Mouse (Mus musculus): Measurements from ENCODE around the gene Snrpd3. TPM values are rescaled to one million over a fixed set of nuclear protein-coding genes. Genes with fewer than 3 reads are reported as not detected.

The Snrpd3 gene
- polyA plus RNA-seq, 1 experiment: 7.4 TPM

DNA sequence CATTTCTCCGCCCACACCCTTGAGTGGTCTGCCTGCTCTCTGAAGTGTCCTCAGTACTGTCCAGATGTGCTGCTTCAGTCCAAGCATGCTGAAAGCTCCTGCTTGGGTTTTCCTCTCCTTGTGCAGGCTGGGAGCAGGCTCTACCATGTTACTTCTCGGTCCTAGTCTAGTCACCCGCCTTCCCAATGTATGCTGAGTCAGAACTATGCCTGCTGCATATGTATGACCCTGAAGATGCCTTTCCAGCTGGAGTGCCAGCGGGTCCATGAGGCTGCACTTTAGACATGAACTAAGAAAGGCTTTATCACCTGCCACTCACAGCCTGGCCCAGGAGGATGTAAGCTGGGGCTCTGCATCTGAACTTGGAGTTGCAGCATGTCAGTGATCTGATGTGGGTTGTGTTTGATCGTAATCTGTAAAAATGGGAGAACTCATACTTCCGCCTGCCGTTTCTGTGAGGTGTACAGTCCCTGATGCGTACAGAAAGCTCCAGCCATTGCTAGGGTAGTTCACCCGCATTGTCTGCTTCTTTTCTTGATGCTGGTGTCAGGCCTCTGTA lies 14.3 kb downstream of the Snrpd3 start:
- Histone ChIP-seq H3K27me3 (ENCODE audit: control insufficient read depth, insufficient read depth, low read length) (no peaks in the 10 kb centered on the region), H3K27ac (ENCODE audit: insufficient read depth, low read depth, low read length) (no peak overlapping the region), H3K4me1 (ENCODE audit: control insufficient read depth, insufficient read depth, insufficient read length, low read length) (no peaks in the 10 kb centered on the region), H3K36me3 (ENCODE audit: control insufficient read depth, insufficient read depth, low read length) (peaks cover 20% of the 10 kb centered on the region), H3K4me3 (ENCODE audit: low read depth, low read length) (no peak overlapping the region)
- no peak for TF ChIP-seq POLR2A (IDR thresholded peaks at IDR 0.05; ENCODE audit: low read depth, low read length)
- no peak for TF ChIP-seq CTCF (IDR thresholded peaks at IDR 0.05; ENCODE audit: extremely low read depth, insufficient read length, insufficient replicate concordance, low read depth, low read length)
- WGBS: 87% methylated on average over 9 of the region's 9 CpGs

DNA sequence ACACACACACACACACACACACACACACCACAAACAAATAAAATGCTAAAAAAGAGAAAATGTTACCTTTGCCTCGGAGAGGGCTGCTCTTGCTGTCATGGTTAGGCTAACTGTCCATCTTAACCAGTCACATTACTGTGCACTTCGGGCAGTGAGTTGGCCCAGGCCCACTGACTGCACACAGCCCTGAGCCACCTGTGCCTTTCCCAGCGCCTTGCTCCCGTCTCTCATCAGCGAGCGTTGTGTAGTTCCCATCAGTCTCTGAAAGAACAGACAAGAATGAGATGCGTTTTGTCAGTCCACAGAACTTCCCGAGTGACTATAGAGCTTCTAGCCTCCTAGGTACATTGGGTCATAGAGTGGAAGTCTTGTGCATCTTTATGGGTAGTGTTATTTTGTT lies 16.9 kb downstream of the Snrpd3 start:
- no peak overlapping the region for H3K4me3 ChIP-seq (ENCODE audit: low read depth, low read length)
- TF ChIP-seq CTCF (IDR thresholded peaks at IDR 0.05; ENCODE audit: extremely low read depth, insufficient read length, insufficient replicate concordance, low read depth, low read length) (no peak), POLR2A (IDR thresholded peaks at IDR 0.05; ENCODE audit: low read depth, low read length) (no peak)
- peaks cover 20% of the 10 kb centered on the region for H3K36me3 ChIP-seq (ENCODE audit: control insufficient read depth, insufficient read depth, low read length)
- H3K27me3 ChIP-seq (ENCODE audit: control insufficient read depth, insufficient read depth, low read length): no peaks in the 10 kb centered on the region
- no peaks in the 10 kb centered on the region for H3K4me1 ChIP-seq (ENCODE audit: control insufficient read depth, insufficient read depth, insufficient read length, low read length)
- 89% methylated on average over 8 of the region's 8 CpGs for WGBS
- H3K27ac ChIP-seq (ENCODE audit: insufficient read depth, low read depth, low read length): no peak overlapping the region

DNA sequence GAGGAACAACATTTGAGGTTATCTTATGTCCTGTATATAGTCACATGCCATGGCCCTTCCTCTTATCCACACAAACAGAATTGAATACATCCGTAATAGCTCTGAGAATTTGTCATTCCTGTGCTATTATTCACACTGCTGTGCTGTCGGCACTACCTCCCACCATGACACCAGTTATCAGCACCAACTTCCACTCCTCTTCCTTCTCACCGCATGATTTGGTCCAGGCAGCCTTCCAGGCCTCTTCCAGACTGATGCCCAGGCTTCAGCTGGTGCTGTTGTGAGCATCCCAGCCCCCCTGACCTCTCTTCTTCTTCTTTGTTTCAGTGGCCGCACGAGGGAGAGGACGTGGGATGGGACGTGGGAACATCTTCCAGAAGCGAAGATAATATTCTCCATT lies 17.6 kb downstream of the Snrpd3 start:
- Histone ChIP-seq H3K27ac (ENCODE audit: insufficient read depth, low read depth, low read length) (no peak overlapping the region), H3K4me1 (ENCODE audit: control insufficient read depth, insufficient read depth, insufficient read length, low read length) (no peaks in the 10 kb centered on the region), H3K27me3 (ENCODE audit: control insufficient read depth, insufficient read depth, low read length) (no peaks in the 10 kb centered on the region), H3K4me3 (ENCODE audit: low read depth, low read length) (no peak overlapping the region), H3K36me3 (ENCODE audit: control insufficient read depth, insufficient read depth, low read length) (peaks cover 18% of the 10 kb centered on the region)
- 82% methylated on average over 8 of the region's 8 CpGs for WGBS
- TF ChIP-seq CTCF (IDR thresholded peaks at IDR 0.05; ENCODE audit: extremely low read depth, insufficient read length, insufficient replicate concordance, low read depth, low read length) (no peak), POLR2A (IDR thresholded peaks at IDR 0.05; ENCODE audit: low read depth, low read length) (no peak)

DNA sequence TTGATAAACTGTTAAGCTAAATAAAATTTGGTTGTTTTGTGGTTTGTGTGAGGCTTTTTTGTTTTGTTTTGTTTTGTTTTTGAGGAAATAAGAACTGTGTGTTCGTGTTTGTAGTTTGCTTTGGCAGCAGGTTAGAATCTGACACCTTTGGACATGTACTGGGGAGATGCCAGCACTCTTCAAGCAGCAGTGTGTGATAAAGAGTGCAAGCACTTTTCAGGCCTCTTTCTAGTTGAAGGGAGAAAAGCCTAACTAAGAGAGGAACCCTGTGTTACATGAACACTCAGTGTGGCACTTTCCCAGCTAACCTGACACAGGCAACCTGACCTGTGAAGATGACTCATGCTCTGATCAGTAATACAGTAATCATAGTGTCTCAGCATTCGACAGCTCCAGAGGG lies 18.1 kb downstream of the Snrpd3 start:
- no peaks in the 10 kb centered on the region for H3K4me1 ChIP-seq (ENCODE audit: control insufficient read depth, insufficient read depth, insufficient read length, low read length)
- H3K27me3 ChIP-seq (ENCODE audit: control insufficient read depth, insufficient read depth, low read length): no peaks in the 10 kb centered on the region
- WGBS: 67% methylated on average over 2 of the region's 2 CpGs
- no peak overlapping the region for H3K27ac ChIP-seq (ENCODE audit: insufficient read depth, low read depth, low read length)
- H3K4me3 ChIP-seq (ENCODE audit: low read depth, low read length): no peak overlapping the region
- peaks cover 18% of the 10 kb centered on the region for H3K36me3 ChIP-seq (ENCODE audit: control insufficient read depth, insufficient read depth, low read length)
- TF ChIP-seq POLR2A (IDR thresholded peaks at IDR 0.05; ENCODE audit: low read depth, low read length): no peak
- TF ChIP-seq CTCF (IDR thresholded peaks at IDR 0.05; ENCODE audit: extremely low read depth, insufficient read length, insufficient replicate concordance, low read depth, low read length): no peak

DNA sequence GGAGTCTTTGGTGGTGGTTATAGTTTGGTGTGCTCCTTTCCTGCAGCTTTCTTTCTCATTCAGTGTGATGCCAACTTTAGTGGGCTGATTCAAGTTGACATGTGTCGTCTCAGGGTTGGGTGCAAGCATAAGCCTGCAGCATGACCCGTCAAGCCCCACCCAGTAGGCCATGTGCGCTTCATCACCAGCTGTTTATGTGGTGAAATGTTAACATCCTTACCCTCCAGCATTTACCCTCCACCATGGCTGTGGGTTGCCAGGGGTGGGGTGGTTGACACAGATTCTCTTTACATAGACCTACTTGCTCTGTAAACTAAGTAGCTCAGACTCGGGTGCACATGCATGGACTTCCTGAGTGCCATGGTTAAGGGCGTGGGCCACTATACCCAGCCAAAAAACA lies 18.8 kb downstream of the Snrpd3 start:
- Histone ChIP-seq H3K27me3 (ENCODE audit: control insufficient read depth, insufficient read depth, low read length) (no peaks in the 10 kb centered on the region), H3K4me1 (ENCODE audit: control insufficient read depth, insufficient read depth, insufficient read length, low read length) (no peaks in the 10 kb centered on the region), H3K36me3 (ENCODE audit: control insufficient read depth, insufficient read depth, low read length) (peaks cover 18% of the 10 kb centered on the region), H3K4me3 (ENCODE audit: low read depth, low read length) (no peak overlapping the region), H3K27ac (ENCODE audit: insufficient read depth, low read depth, low read length) (no peak overlapping the region)
- no peak for TF ChIP-seq CTCF (IDR thresholded peaks at IDR 0.05; ENCODE audit: extremely low read depth, insufficient read length, insufficient replicate concordance, low read depth, low read length)
- no peak for TF ChIP-seq POLR2A (IDR thresholded peaks at IDR 0.05; ENCODE audit: low read depth, low read length)
- 84% methylated on average over 5 of the region's 5 CpGs for WGBS

DNA sequence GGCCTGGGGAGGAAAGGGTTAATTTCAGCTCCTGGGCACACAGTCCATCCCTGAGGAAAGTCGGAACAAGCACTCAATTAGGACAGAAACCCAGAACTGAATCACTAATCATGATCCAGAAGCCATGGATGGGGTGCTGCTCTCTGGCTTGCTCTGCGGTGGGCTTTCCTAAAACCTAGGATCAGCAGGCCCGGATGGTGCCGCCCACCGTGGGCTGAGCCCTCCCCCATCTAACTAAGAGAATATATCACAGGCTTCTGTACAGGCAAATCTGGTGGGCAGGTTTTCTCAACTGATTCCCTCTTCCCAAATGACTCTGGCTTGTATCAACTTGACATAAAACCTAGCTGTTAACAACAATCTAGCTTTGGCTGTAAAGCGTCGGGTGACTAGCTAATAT lies 30.6 kb downstream of the Snrpd3 start:
- Histone ChIP-seq H3K36me3 (ENCODE audit: control insufficient read depth, insufficient read depth, low read length) (no peaks in the 10 kb centered on the region), H3K4me1 (ENCODE audit: control insufficient read depth, insufficient read depth, insufficient read length, low read length) (peaks cover 7% of the 10 kb centered on the region), H3K27me3 (ENCODE audit: control insufficient read depth, insufficient read depth, low read length) (no peaks in the 10 kb centered on the region), H3K4me3 (ENCODE audit: low read depth, low read length) (no peak overlapping the region), H3K27ac (ENCODE audit: insufficient read depth, low read depth, low read length) (peak overlapping the region; percentile 42)
- 40% methylated on average over 7 of the region's 7 CpGs for WGBS
- TF ChIP-seq POLR2A (IDR thresholded peaks at IDR 0.05; ENCODE audit: low read depth, low read length) (no peak), CTCF (IDR thresholded peaks at IDR 0.05; ENCODE audit: extremely low read depth, insufficient read length, insufficient replicate concordance, low read depth, low read length) (no peak)

DNA sequence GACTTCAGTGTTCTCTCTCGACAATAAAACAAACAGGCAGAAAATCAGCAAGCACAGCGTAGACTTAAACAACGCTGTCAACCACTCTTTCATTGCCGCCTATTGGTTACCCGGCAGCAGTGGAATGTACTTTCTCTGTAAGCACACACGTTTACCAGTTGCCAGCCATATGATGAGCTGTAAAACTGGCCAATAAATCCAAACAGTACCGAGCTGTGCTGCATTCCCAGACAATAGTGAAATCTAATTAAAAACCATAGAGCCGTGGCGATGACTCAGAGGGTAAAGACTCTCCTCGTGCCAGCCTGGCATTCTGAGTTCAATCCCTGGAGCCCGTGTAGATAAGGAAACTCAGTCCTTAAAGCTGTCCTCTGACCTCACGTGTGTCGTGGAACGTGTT lies 31.1 kb downstream of the Snrpd3 start:
- no peaks in the 10 kb centered on the region for H3K27me3 ChIP-seq (ENCODE audit: control insufficient read depth, insufficient read depth, low read length)
- no peak overlapping the region for H3K4me3 ChIP-seq (ENCODE audit: low read depth, low read length)
- no peak for TF ChIP-seq POLR2A (IDR thresholded peaks at IDR 0.05; ENCODE audit: low read depth, low read length)
- no peak for TF ChIP-seq CTCF (IDR thresholded peaks at IDR 0.05; ENCODE audit: extremely low read depth, insufficient read length, insufficient replicate concordance, low read depth, low read length)
- peak overlapping the region; percentile 88 for H3K27ac ChIP-seq (ENCODE audit: insufficient read depth, low read depth, low read length)
- H3K36me3 ChIP-seq (ENCODE audit: control insufficient read depth, insufficient read depth, low read length): no peaks in the 10 kb centered on the region
- H3K4me1 ChIP-seq (ENCODE audit: control insufficient read depth, insufficient read depth, insufficient read length, low read length): peaks cover 7% of the 10 kb centered on the region
- 19% methylated on average over 14 of the region's 14 CpGs for WGBS
